Mouse (Mus musculus) midbrain, embryonic 10.5 days (tissue): ENCODE data around the gene Alox5ap. TPM values are rescaled to one million over a fixed set of nuclear protein-coding genes. Genes with fewer than 3 reads are reported as not detected.
A peak's percentile ranks its signal among the peaks of the same experiment; 100 is the strongest.

ENCODE experiments used
- DNase-seq: peaks from one replicate; pipeline ENCODE4 v3.0.0-alpha.2; 2017; ENCODE audit warnings: low spot score
- H3K27ac ChIP-seq: fragments of 300-500 bp; sonication (generic); replicated peaks from 2 replicates; pipeline ENCODE4 v1.5.1; 2016; ENCODE audit warnings: mild to moderate bottlenecking
- H3K27me3 ChIP-seq: fragments of 300-500 bp; sonication (generic); 2 replicates; pipeline ENCODE4 v1.6.1; 2016; ENCODE audit warnings: low read depth, mild to moderate bottlenecking; ENCODE audit not compliant: poor library complexity, severe bottlenecking
- H3K36me3 ChIP-seq: fragments of 300-500 bp; sonication (generic); 2 replicates; pipeline ENCODE4 v1.6.1; 2016; ENCODE audit warnings: mild to moderate bottlenecking, moderate library complexity
- H3K4me1 ChIP-seq: fragments of 300-500 bp; sonication (generic); 2 replicates; pipeline ENCODE4 v1.6.1; 2016
- H3K4me3 ChIP-seq: fragments of 300-500 bp; sonication (generic); 2 replicates; pipeline ENCODE4 v1.5.1; 2016; ENCODE audit warnings: mild to moderate bottlenecking, moderate library complexity
- H3K9me3 ChIP-seq: fragments of 300-500 bp; sonication (generic); replicated peaks from 2 replicates; pipeline ENCODE4 v1.6.1; 2016; ENCODE audit warnings: mild to moderate bottlenecking
- WGBS: fragments of 180-500 bp; shearing (Covaris S2); methylation state at CpG from one replicate; pipeline ENCODE4 v1.1.7; 2016; 5-methylcytosine and 5-hydroxymethylcytosine counted together
- polyA plus RNA-seq: library from polyadenylated mRNA; unstranded; fragments of >200 nt; fragmentation: Nextera tagmentation; extraction: Ambion mirVana; gene quantifications from 2 replicates; pipeline ENCODE4 v1.2.1, GENCODE M21; 2016

Gene Alox5ap
- polyA plus RNA-seq, 1 experiment from 2014 or later: 4.8 TPM

- Histone ChIP-seq H3K4me1 (peaks cover 61% of the 10 kb centered on the region), H3K27ac (peak overlapping the region; percentile 91), H3K27me3 (no peaks in the 10 kb centered on the region), H3K9me3 (no peaks in the 10 kb centered on the region), H3K36me3 (no peaks in the 10 kb centered on the region), H3K4me3 (no peak overlapping the region)
- no peak for DNase-seq
- WGBS: 92% methylated on average over 9 of the region's 9 CpGs
Measured at GRCm38 (mm10) chr5:149322938-149323553, 58.5 kb downstream of the Alox5ap start.

GRCm38 (mm10) chr5:149324739-149325138, 60.2 kb downstream of the Alox5ap start:
- Histone ChIP-seq H3K27me3 (no peaks in the 10 kb centered on the region), H3K4me1 (peaks cover 63% of the 10 kb centered on the region), H3K27ac (no peak overlapping the region; the same call in 1 of the 2 replicates), H3K36me3 (no peaks in the 10 kb centered on the region), H3K9me3 (no peaks in the 10 kb centered on the region), H3K4me3 (no peak overlapping the region)
- DNase-seq: no peak
- 84% methylated on average over 13 of the region's 13 CpGs for WGBS

- peaks cover 41% of the 10 kb centered on the region for H3K4me1 ChIP-seq
- DNase-seq: no peak
- no peaks in the 10 kb centered on the region for H3K36me3 ChIP-seq
- peak overlapping the region; percentile 30 for H3K27ac ChIP-seq
- H3K9me3 ChIP-seq: no peaks in the 10 kb centered on the region
- no peak overlapping the region for H3K4me3 ChIP-seq
- WGBS: 55% methylated on average over 12 of the region's 12 CpGs
- H3K27me3 ChIP-seq: no peaks in the 10 kb centered on the region
Measured at GRCm38 (mm10) chr5:149329098-149329887, 64.7 kb downstream of the Alox5ap start.

GRCm38 (mm10) chr5:149330601-149331000, 66.0 kb downstream of the Alox5ap start:
- H3K36me3 ChIP-seq: no peaks in the 10 kb centered on the region
- WGBS: 66% methylated on average over 1 of the region's 1 CpGs
- peaks cover 30% of the 10 kb centered on the region for H3K4me1 ChIP-seq
- H3K4me3 ChIP-seq: no peak overlapping the region
- H3K27ac ChIP-seq: no peak overlapping the region
- no peak for DNase-seq
- H3K27me3 ChIP-seq: no peaks in the 10 kb centered on the region
- H3K9me3 ChIP-seq: no peaks in the 10 kb centered on the region

- Histone ChIP-seq H3K36me3 (no peaks in the 10 kb centered on the region), H3K4me1 (peaks cover 30% of the 10 kb centered on the region), H3K27me3 (peaks cover 2% of the 10 kb centered on the region; the same call in 1 of the 2 replicates), H3K4me3 (no peak overlapping the region), H3K27ac (peak overlapping the region; percentile 72), H3K9me3 (no peaks in the 10 kb centered on the region)
- DNase-seq: no peak
- 64% methylated on average over 10 of the region's 10 CpGs for WGBS
Measured at GRCm38 (mm10) chr5:149331407-149332143, 67.0 kb downstream of the Alox5ap start.

GRCm38 (mm10) chr5:149332787-149333186, 68.2 kb downstream of the Alox5ap start:
- no peak for DNase-seq
- peaks cover 5% of the 10 kb centered on the region; the same call in 1 of the 2 replicates for H3K27me3 ChIP-seq
- H3K4me3 ChIP-seq: no peak overlapping the region
- H3K27ac ChIP-seq: no peak overlapping the region
- WGBS: 96% methylated on average over 4 of the region's 4 CpGs
- no peaks in the 10 kb centered on the region for H3K36me3 ChIP-seq
- H3K4me1 ChIP-seq: peaks cover 30% of the 10 kb centered on the region
- H3K9me3 ChIP-seq: no peaks in the 10 kb centered on the region

- WGBS: 88% methylated on average over 8 of the region's 8 CpGs
- Histone ChIP-seq H3K4me1 (peaks cover 32% of the 10 kb centered on the region), H3K4me3 (no peak overlapping the region), H3K36me3 (no peaks in the 10 kb centered on the region), H3K27ac (no peak overlapping the region), H3K9me3 (no peaks in the 10 kb centered on the region), H3K27me3 (peaks cover 5% of the 10 kb centered on the region; the same call in 1 of the 2 replicates)
- DNase-seq: no peak
Measured at GRCm38 (mm10) chr5:149333941-149334698, 69.6 kb downstream of the Alox5ap start.

GRCm38 (mm10) chr5:149335009-149335408, 70.4 kb downstream of the Alox5ap start:
- WGBS: 96% methylated on average over 12 of the region's 12 CpGs
- DNase-seq: no peak
- Histone ChIP-seq H3K27ac (no peak overlapping the region), H3K9me3 (no peaks in the 10 kb centered on the region), H3K4me3 (no peak overlapping the region), H3K27me3 (peaks cover 5% of the 10 kb centered on the region; the same call in 1 of the 2 replicates), H3K4me1 (peaks cover 26% of the 10 kb centered on the region), H3K36me3 (no peaks in the 10 kb centered on the region)

- Histone ChIP-seq H3K4me1 (peaks cover 26% of the 10 kb centered on the region), H3K36me3 (no peaks in the 10 kb centered on the region), H3K27ac (0 out of 2 replicates have a peak overlapping the region, but pooled peaks have one; percentile 28), H3K4me3 (0 out of 2 replicates have a peak overlapping the region, but pooled peaks have one; percentile 7), H3K27me3 (peaks cover 5% of the 10 kb centered on the region; the same call in 1 of the 2 replicates), H3K9me3 (no peaks in the 10 kb centered on the region)
- 49% methylated on average over 21 of the region's 21 CpGs for WGBS
- DNase-seq: peak; percentile 86
Measured at GRCm38 (mm10) chr5:149335563-149336238, 71.1 kb downstream of the Alox5ap start.

GRCm38 (mm10) chr5:149337148-149337547, 72.6 kb downstream of the Alox5ap start:
- H3K9me3 ChIP-seq: no peaks in the 10 kb centered on the region
- WGBS: 86% methylated on average over 10 of the region's 10 CpGs
- H3K4me3 ChIP-seq: no peak overlapping the region
- H3K27ac ChIP-seq: 0 out of 2 replicates have a peak overlapping the region, but pooled peaks have one; percentile 38
- peaks cover 5% of the 10 kb centered on the region; the same call in 1 of the 2 replicates for H3K27me3 ChIP-seq
- H3K36me3 ChIP-seq: no peaks in the 10 kb centered on the region
- H3K4me1 ChIP-seq: peaks cover 21% of the 10 kb centered on the region
- no peak for DNase-seq
